Mouse (Mus musculus) thymus, postnatal 0 days (tissue): ENCODE data around the gene Rem1. TPM values are rescaled to one million over a fixed set of nuclear protein-coding genes. Genes with fewer than 3 reads are reported as not detected.
"Not testable (repeated sequence)": the region's sequence is repeated elsewhere in the genome, so short reads cannot be mapped to it uniquely, and the experiment has no call there.

Experiments
- DNase-seq: peaks from one replicate; pipeline ENCODE4 v3.0.0-alpha.2; 2015; ENCODE audit warnings: low spot score
- polyA plus RNA-seq: library from polyadenylated mRNA; unstranded; fragments of >200 nt; fragmentation: Nextera tagmentation; extraction: Ambion mirVana; gene quantifications from 2 replicates; pipeline ENCODE4 v1.2.1, GENCODE M21; 2015

Gene Rem1
- polyA plus RNA-seq, 1 experiment from 2014 or later: 3.2 TPM

GRCm38 (mm10) chr2:152628066-152628465, 1.3 kb downstream of the Rem1 start:
- DNase-seq: no peak

- no peak for DNase-seq
Measured at GRCm38 (mm10) chr2:152629239-152629638, 2.5 kb downstream of the Rem1 start.

GRCm38 (mm10) chr2:152629904-152630303, 3.2 kb downstream of the Rem1 start:
- no peak for DNase-seq

GRCm38 (mm10) chr2:152633334-152633733, 6.6 kb downstream of the Rem1 start:
- no peak for DNase-seq

GRCm38 (mm10) chr2:152634311-152634710, 7.6 kb downstream of the Rem1 start:
- no peak for DNase-seq

GRCm38 (mm10) chr2:152636246-152637005, 9.7 kb downstream of the Rem1 start:
- no peak for DNase-seq

DNA sequence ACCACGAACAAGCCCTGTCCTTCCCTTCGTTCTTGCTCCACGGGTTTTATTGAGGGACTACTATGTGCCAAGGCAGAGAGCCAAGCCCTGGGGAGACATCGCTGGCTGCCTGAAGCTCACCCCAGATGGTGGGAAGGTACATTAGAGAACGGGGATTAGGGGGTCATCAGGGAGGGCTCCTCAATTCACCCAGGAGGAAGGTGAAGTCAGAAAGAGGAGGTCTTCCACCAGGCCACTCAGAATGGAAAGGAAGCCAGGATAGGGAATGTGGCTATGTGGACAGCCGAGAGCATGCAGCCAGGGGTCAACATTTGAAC, 10.2 kb downstream of the Rem1 start:
- DNase-seq: no peak

DNA sequence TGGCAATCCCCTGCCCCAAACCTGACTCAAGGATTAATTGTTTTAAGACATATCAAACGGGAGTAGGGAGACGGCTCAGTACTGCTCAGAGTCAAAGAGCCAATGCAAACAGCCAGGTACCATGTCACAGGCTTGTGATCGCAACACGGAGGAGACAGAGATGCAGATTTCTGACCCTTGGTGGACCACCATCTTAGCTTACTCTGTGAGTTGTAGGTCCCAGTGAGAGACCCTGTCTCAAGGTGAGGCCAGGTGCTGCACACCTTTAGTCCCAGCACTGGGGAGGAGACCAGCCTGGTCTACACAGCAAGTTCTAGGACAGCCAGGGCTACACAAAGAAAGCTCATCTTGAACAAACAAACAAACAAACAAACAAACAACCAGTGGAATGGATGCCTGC, 10.6 kb downstream of the Rem1 start:
- no peak for DNase-seq

DNA sequence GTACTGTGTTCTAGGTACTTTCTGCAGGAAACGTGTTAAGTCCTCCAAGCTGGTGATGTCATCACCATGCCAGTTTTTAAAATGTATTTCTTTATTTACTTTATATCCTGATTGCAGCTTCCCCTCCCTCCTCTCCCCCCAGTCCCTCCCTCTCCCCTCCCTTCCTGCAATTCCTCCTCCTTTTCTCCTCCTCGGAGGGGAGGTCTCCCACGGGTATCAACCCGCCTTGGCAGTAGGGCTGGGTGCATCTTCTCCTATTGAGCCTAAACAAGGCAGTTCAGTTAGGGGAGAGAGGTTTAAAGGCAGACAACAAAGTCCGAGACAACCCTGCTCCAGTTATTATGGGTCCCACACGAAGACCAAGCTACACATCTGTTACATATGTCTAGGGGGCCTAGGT, 12.1 kb downstream of the Rem1 start:
- no peak for DNase-seq

DNA sequence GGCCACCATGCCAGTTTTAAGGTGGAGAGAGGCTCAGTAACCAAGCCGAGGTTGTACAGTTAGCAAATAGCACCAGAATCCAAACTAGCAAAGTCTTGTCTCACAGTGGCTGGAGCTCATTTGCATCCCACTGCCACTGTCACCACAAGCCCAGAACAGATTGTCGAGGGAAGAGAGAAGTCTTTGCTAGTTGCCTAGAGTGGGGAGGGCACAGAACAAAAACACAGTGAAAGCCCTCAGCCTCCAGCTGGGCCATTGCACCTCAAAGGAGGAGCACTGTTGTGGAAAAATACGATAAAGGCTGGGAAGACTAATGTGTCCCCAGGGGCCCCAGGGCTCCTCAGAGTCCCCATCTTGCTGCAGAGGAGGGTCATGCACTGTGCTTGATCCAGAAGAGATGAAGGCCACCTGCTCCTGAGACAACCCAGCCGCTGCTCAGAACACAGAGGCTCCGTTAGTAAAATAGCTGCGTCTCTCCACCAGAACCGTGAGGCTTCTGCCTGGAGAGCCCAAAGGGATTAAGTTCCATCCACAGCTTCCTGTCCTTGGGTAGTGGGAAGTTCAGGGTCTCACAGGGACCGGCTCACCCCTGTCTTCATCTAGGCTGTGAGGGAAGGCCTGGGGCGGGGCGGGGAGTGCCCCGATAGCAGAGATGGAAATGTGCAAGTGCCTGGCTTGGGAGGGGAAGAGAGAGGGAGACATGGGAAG, 12.8 kb downstream of the Rem1 start:
- no peak for DNase-seq

- no peak for DNase-seq
Measured at GRCm38 (mm10) chr2:152652901-152653620, 26.3 kb downstream of the Rem1 start.

GRCm38 (mm10) chr2:152653874-152654715, 27.3 kb downstream of the Rem1 start:
- peak; percentile 20 for DNase-seq

DNA sequence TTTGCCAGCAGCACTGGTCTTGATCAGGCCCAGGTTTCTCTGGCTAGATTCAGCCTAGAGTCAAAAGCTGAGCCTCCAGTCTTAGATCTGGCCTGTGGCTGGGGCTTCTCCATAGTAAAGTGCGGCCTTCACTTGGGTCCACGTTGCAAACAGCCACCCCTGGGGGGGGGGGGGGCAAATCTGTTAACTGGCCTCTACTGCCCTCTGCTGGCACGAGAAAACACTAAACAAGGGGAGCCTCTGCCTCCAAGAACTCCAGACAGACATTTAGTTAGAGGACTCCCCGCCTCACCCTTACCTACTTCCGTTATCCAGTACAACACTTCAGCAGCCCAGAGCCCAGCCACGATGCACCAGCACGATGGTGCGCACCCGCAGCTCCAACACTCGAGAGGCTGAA, 30.6 kb downstream of the Rem1 start:
- DNase-seq: peak; percentile 7

- DNase-seq: no peak
Measured at GRCm38 (mm10) chr2:152661163-152661562, 34.4 kb downstream of the Rem1 start.

DNA sequence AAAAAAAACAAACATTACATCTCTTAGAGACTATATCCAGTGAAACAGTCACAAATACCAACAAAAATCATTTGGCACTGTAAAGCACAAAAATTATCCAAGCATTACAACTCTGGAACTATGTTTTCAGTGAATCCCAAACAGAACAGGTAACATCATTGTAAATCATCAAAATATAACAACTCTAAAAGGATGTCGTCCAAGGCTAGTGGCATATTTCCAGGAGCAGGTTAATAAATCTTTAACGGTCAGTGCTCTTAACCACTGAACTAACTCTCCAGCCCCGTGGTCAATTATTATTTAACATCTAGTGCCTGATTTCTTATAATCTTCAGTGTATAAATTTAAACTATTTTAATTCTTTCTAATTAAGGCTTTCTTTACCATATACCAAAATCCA, 39.4 kb downstream of the Rem1 start:
- DNase-seq: not testable (repeated sequence)

- DNase-seq: peak; percentile 97
Measured at GRCm38 (mm10) chr2:152669256-152669638, 42.5 kb downstream of the Rem1 start, which contains the start of gene H13. H13 (plus strand) TSS chr2:152669461.

- peak; percentile 16 for DNase-seq
Measured at GRCm38 (mm10) chr2:152669639-152670484, 43.1 kb downstream of the Rem1 start.

- DNase-seq: peak; percentile 91
Measured at GRCm38 (mm10) chr2:152670983-152671641, 44.4 kb downstream of the Rem1 start.

- peak; percentile 77 for DNase-seq
Measured at GRCm38 (mm10) chr2:152671642-152671999, 44.9 kb downstream of the Rem1 start.

GRCm38 (mm10) chr2:152672166-152672565, 45.4 kb downstream of the Rem1 start:
- no peak for DNase-seq
